Mouse (Mus musculus): ENCODE measurements at regions not wholly inside any gene's neighbourhood (a gene's known extent, or its start where the extent isn't known, plus 50 kb on each side); places are given as distances from the start of the nearest gene placed in this dataset.

GRCm38 (mm10) chr1:57664962-57665361 is 109.0 kb upstream of the Spats2l start:
- TF ChIP-seq CTCF (conservative IDR thresholded peaks at IDR 0.05; ENCODE audit: low read length) (no peak), POU5F1 (IDR thresholded peaks at IDR 0.05; ENCODE audit: borderline replicate concordance, low read length) (no peak)
